Mouse (Mus musculus) heart, embryonic 16.5 days (tissue): Measurements from ENCODE around the gene B3galt4. TPM values are rescaled to one million over a fixed set of nuclear protein-coding genes. Genes with fewer than 3 reads are reported as not detected.
"Not testable (repeated sequence)": the region's sequence is repeated elsewhere in the genome, so short reads cannot be mapped to it uniquely, and the experiment has no call there.

Experiments used
- ATAC-seq: fragments of 200-750 bp; cut with Nextera tagmentation; replicated peaks from 2 replicates; pipeline ENCODE4 v1.8.0; 2017; ENCODE audit warnings: moderate number of reproducible peaks; ENCODE audit not compliant: insufficient read depth, low FRiP score; ENCODE audit errors: extremely low read depth
- H3K27ac ChIP-seq: fragments of 300-500 bp; sonication (generic); 2 replicates; pipeline ENCODE4 v1.5.1; 2014; ENCODE audit warnings: mild to moderate bottlenecking, low read length, control low read depth, moderate library complexity
- H3K27me3 ChIP-seq: fragments of 300-500 bp; sonication (generic); 2 replicates; pipeline ENCODE4 v1.6.1; 2014; ENCODE audit warnings: low read length, mixed read lengths; ENCODE audit not compliant: control insufficient read depth, insufficient read depth
- H3K36me3 ChIP-seq: fragments of 300-500 bp; sonication (generic); 2 replicates; pipeline ENCODE4 v1.6.1; 2014; ENCODE audit not compliant: control insufficient read depth, insufficient read depth
- H3K4me1 ChIP-seq: fragments of 300-500 bp; sonication (generic); 2 replicates; pipeline ENCODE4 v1.6.1; 2014; ENCODE audit warnings: low read length, mixed read lengths; ENCODE audit not compliant: control insufficient read depth, insufficient read depth
- H3K4me2 ChIP-seq: fragments of 300-500 bp; sonication (generic); 2 replicates; pipeline ENCODE4 v1.6.1; 2014; ENCODE audit warnings: low read depth, mild to moderate bottlenecking, control low read depth, low read length
- H3K4me3 ChIP-seq: fragments of 300-500 bp; sonication (generic); 2 replicates; pipeline ENCODE4 v1.5.1; 2014; ENCODE audit warnings: mild to moderate bottlenecking, control low read depth, low read length
- H3K9ac ChIP-seq: fragments of 300-500 bp; sonication (generic); 2 replicates; pipeline ENCODE4 v1.6.1; 2014; ENCODE audit warnings: low read length, control low read depth
- H3K9me3 ChIP-seq: fragments of 300-500 bp; sonication (generic); replicated peaks from 2 replicates; pipeline ENCODE4 v1.6.1; 2016; ENCODE audit warnings: low read length; ENCODE audit not compliant: control insufficient read depth
- WGBS: fragments of 180-500 bp; shearing (Covaris S2); extraction: QIAGEN DNeasy Blood & Tissue Kit; methylation state at CpG from one replicate; pipeline ENCODE4 v1.1.7; 2014; 5-methylcytosine and 5-hydroxymethylcytosine counted together
- polyA plus RNA-seq: library from polyadenylated mRNA; unstranded; fragments of >200 nt; fragmentation: Nextera tagmentation; extraction: Ambion mirVana; gene quantifications from 2 replicates; pipeline ENCODE4 v1.2.1, GENCODE M21; 2015

Gene B3galt4
- polyA plus RNA-seq, 1 experiment from 2014 or later = 5.8 TPM

DNA sequence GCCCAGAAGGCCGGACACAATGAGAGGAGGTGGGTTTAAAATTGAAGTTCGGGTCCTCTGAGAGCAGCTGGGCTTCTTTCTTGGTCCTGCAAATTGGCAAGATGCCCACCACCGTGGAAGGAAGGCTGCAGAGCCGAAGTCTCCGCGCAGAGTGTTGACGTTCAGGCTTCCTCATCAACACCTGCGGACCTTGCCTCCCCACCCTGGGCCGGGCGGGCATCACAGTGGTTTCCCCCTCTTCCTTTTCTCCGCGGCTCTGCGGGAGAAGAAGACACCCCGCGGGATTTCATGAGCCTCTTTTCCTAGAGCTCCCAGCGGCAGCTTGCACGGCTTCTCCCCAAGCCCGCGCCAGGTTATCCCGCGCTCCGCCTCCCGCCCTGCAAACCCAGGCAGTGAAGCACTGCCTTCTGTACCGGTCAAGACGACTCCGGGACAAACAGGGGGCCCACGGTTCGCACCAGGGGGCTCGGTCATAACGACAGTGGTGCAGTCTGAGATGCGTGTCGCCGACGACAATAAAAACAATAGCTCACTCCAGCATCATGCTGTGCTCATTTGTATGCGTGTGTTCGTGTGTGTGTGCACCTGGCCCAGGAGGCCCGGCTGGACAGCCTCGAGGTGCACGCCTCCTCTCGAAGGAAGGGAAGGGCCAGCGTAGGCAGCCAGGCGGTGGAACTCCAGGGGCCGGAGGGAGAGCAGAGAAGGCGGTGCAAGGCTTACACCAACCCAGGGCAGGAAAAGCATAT is 42.8 kb downstream of the B3galt4 start:
- Histone ChIP-seq H3K36me3 (peaks cover 23% of the 10 kb centered on the region), H3K4me1 (peaks cover 7% of the 10 kb centered on the region), H3K9ac (peak overlapping the region; percentile 73), H3K4me2 (peak overlapping the region; percentile 94), H3K27ac (peak overlapping the region; percentile 70), H3K9me3 (no peaks in the 10 kb centered on the region), H3K27me3 (no peaks in the 10 kb centered on the region), H3K4me3 (peak overlapping the region; percentile 77)
- peak; percentile 46 for ATAC-seq
- under 1% methylated on average over 43 of the region's 44 CpGs for WGBS

DNA sequence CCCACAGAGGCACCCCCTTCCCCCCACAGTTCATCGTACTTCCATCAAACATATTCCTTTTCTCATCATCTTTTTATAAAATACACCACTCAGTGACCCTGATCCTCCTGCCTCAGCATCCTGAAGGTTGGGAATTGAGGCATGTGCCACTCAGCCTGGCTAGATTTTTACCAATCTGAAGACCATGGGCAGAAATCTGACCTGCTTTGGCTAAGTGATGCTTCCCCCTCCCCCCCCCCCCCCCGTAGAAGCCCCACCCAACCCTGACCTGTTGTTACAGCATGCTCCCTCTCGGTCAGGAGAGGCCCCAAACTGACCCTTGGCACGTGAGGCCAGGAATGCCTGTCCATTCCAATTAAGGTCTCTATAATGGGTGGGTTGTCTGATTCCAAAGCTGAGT is 46.5 kb downstream of the B3galt4 start, which contains the start of gene Platr17:
Gene Platr17 (plus strand): TSS at position 301 of the 400 bp plus-strand sequence.
- H3K9me3 ChIP-seq, H3K4me1 ChIP-seq, H3K27ac ChIP-seq, H3K36me3 ChIP-seq, ATAC-seq, H3K4me3 ChIP-seq, H3K27me3 ChIP-seq, H3K9ac ChIP-seq, H3K4me2 ChIP-seq: not testable (repeated sequence)
- 39% methylated on average over 3 of the region's 4 CpGs for WGBS

DNA sequence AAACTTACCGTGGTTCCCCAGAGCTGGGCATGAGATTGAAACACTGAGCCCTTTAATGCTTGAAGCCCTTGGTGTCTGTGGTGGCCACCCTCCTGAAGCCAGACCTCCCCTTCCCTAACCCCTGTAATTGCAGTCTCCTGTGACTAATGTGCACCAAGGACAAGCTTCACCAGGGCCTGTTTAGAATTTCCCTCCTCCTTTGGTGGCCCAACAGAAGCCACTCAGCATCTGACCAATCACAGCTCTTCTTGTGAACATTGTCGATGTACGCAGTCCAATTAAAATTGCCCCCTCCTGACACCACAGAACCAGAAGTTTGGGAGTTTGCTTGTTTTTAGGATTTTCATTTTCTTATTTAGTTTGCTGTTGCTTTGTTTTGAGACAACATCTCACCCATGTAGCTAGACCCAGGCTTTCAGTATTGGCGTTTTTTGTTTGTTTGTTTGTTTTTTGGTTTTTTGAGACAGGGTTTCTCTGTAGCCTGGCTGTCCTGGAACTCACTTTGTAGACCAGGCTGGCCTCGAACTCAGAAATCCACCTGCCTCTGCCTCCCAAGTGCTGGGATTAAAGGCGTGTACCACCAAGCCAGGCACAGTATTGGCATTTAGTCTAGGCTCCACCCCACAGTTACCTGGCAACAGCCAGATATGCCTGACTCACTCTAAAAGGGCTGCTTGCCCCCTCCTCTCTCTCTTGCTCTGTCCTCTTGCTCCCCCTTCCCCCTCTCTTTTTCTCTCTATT is 47.2 kb downstream of the B3galt4 start:
- not testable (repeated sequence) for H3K9ac ChIP-seq, ATAC-seq, H3K4me2 ChIP-seq, H3K27me3 ChIP-seq, H3K4me1 ChIP-seq, H3K4me3 ChIP-seq, H3K9me3 ChIP-seq, H3K27ac ChIP-seq, H3K36me3 ChIP-seq
- WGBS = 72% methylated on average over 6 of the region's 6 CpGs

DNA sequence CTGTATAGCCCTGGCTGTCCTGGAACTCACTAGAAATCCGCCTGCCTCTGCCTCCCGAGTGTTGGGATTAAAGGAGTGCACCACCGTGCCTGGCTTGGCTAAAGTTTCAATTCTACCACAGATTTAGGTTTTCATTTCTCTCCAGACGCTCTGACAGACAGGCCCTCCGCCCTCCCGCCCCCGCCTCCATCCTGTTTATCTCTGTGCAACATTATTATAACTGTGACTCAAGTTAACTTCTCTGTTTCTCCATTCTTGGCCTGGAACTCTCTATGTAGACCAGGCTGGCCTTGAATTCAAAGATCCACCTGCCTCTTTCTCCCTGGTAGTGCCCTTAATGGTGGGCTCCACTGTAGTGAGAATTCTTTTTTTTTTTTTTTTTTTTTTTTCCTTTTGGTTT is 48.8 kb downstream of the B3galt4 start:
- H3K27ac ChIP-seq = no peak overlapping the region
- no peaks in the 10 kb centered on the region for H3K4me1 ChIP-seq
- H3K9ac ChIP-seq = no peak overlapping the region
- H3K36me3 ChIP-seq = no peaks in the 10 kb centered on the region
- 81% methylated on average over 7 of the region's 7 CpGs for WGBS
- no peak for ATAC-seq
- no peaks in the 10 kb centered on the region for H3K27me3 ChIP-seq
- no peak overlapping the region for H3K4me3 ChIP-seq
- H3K9me3 ChIP-seq = no peaks in the 10 kb centered on the region
- H3K4me2 ChIP-seq = no peak overlapping the region

DNA sequence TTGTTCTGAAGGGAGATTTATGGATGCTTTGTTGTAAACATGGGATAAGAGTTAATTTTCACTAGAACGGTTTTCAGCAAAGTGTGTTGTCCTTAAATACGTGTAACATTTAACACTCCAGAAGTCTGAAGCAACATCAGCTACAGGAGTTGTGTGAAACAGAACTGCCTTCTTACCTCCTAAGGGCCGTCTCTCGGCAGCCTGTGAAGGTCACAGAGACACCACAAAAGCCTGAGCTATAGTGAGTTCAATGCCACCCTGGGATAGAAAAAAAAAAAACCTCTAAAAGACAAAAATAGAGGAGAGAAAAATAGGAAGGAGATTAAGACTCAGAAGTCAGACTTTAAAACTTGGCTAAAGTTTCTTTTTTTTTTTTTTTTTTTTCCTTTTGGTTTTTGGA is 49.2 kb downstream of the B3galt4 start:
- ATAC-seq = no peak
- Histone ChIP-seq H3K27ac (peak overlapping the region; percentile 62), H3K4me2 (no peak overlapping the region), H3K27me3 (no peaks in the 10 kb centered on the region), H3K4me1 (no peaks in the 10 kb centered on the region), H3K9ac (no peak overlapping the region), H3K4me3 (no peak overlapping the region), H3K9me3 (no peaks in the 10 kb centered on the region), H3K36me3 (no peaks in the 10 kb centered on the region)
- 56% methylated on average over 4 of the region's 4 CpGs for WGBS

DNA sequence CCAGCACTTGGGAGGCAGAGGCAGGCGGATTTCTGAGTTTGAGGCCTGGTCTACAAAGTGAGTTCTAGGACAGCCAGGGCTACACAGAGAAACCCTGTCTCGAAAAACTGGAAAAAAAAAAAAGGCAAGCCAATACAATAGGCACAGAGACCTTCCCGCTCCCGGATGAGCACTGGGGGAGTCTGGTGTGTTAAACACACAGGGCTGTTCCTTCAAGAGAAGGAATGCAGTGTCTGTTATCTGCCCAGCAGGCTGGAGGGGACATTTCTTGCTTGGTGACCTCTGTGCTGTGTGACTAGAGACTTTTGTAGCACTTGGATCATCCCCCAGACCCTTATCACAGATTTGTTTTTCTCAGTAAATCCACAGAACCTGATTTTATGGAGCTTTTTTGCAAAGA is 49.6 kb downstream of the B3galt4 start:
- no peak overlapping the region; the same call in 1 of the 2 replicates for H3K27ac ChIP-seq
- H3K27me3 ChIP-seq = no peaks in the 10 kb centered on the region
- H3K4me2 ChIP-seq = no peak overlapping the region
- no peak overlapping the region for H3K9ac ChIP-seq
- 72% methylated on average over 4 of the region's 4 CpGs for WGBS
- no peaks in the 10 kb centered on the region for H3K9me3 ChIP-seq
- H3K36me3 ChIP-seq = no peaks in the 10 kb centered on the region
- H3K4me3 ChIP-seq = no peak overlapping the region
- H3K4me1 ChIP-seq = no peaks in the 10 kb centered on the region
- no peak for ATAC-seq

DNA sequence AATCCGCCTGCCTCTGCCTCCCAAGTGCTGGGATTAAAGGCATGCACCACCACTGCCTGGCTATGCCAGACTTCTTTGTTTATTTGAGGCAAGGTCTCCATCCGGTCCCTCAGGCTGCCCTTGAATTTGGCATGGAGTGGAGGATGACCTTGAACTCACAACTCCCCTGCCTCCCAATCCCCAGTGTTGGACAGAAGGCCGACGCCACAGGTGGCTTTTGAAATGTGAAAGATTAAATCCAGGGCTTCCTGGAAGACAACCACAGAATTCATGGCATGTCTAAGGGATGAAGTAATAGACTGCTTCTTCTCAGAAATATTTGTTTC is 50.3 kb downstream of the B3galt4 start:
- no peak overlapping the region for H3K9ac ChIP-seq
- H3K36me3 ChIP-seq = no peaks in the 10 kb centered on the region
- H3K4me2 ChIP-seq = no peak overlapping the region
- WGBS = 71% methylated on average over 4 of the region's 4 CpGs
- no peaks in the 10 kb centered on the region for H3K9me3 ChIP-seq
- ATAC-seq = no peak
- no peaks in the 10 kb centered on the region for H3K27me3 ChIP-seq
- no peak overlapping the region for H3K4me3 ChIP-seq
- no peaks in the 10 kb centered on the region for H3K4me1 ChIP-seq
- no peak overlapping the region; the same call in 1 of the 2 replicates for H3K27ac ChIP-seq

DNA sequence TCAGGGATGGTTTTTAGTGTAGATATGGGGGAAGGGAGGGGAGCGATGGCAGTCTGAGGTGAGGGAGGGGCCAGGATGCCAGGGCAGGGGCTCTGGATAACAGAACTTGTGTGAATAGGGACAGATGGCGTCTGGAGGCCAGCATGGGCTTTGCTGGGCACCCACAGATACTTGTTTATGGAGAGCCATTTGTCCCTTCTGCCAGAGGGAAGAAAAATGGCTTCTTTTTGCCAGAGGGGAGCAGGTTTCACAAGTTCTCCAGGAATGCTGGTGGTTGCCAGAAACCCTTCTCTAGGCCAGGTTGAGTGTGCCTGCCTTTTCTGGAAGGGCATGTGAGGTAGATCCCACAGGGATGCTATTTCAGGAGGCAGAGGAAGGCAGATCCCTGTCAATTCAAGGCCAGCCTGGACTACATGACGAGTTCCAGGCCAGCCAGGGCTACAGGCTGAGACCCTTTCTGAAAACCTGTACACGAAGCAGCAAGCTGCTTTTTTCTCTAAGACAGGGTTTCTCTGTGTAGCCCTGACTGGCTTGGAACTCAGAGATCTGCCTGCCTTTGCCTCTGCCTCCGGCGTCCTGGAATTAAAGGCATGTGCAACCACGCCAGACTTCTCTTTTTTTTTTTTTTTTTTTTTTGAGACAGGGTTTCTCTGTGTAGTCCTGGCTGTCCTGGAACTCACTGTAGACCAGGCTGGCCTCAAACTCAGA is 50.9 kb downstream of the B3galt4 start:
- no peaks in the 10 kb centered on the region for H3K27me3 ChIP-seq
- H3K9ac ChIP-seq = no peak overlapping the region
- no peak for ATAC-seq
- H3K4me3 ChIP-seq = no peak overlapping the region
- H3K4me2 ChIP-seq = no peak overlapping the region
- 57% methylated on average over 7 of the region's 7 CpGs for WGBS
- H3K4me1 ChIP-seq = no peaks in the 10 kb centered on the region
- H3K9me3 ChIP-seq = no peaks in the 10 kb centered on the region
- H3K27ac ChIP-seq = no peak overlapping the region
- no peaks in the 10 kb centered on the region for H3K36me3 ChIP-seq
